Mouse (Mus musculus) adrenal gland, postnatal 14 days (tissue): ENCODE results near the gene Nmnat2. TPM values are rescaled to one million over a fixed set of nuclear protein-coding genes. Genes with fewer than 3 reads are reported as not detected.

ENCODE experiments used
- DNase-seq: peaks from one replicate; pipeline ENCODE4 v3.0.0; 2021; ENCODE audit warnings: mixed read lengths
- total RNA-seq: library from RNA; stranded (reverse); gene quantifications from 2 replicates; pipeline ENCODE4 v1.2.3, GENCODE M21; 2021

Nmnat2 gene
- total RNA-seq, 1 experiment from 2014 or later, result 0.96 TPM

DNA sequence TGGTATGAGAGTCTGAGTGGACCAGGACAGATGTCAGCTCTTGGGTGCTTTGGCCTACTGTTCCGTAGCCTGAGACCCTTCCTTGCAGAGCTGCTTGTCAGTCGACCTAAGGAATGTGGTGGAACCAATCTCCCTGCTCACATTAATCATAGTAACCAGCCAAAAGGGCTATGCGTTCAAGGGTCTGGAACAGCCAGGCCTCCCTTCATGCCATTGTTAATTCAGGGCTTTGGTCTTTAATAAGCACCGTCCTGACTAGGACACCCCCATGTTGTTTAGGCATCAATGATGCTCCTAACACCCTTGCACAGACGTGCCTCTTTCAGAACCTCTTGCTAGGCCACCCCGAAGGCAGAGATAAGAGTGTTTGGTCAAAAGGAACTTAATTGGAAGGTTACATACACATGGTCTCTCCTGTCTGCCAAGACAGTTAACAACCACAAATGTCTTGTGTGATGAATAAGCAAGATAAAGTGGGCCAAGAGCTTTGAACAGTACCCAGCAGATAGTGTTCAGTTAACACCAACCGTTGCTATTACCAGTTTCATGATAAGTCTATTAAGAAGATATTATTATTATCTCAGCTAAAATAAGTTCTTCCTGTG is 66.3 kb downstream of the Nmnat2 start:
- no peak for DNase-seq

DNA sequence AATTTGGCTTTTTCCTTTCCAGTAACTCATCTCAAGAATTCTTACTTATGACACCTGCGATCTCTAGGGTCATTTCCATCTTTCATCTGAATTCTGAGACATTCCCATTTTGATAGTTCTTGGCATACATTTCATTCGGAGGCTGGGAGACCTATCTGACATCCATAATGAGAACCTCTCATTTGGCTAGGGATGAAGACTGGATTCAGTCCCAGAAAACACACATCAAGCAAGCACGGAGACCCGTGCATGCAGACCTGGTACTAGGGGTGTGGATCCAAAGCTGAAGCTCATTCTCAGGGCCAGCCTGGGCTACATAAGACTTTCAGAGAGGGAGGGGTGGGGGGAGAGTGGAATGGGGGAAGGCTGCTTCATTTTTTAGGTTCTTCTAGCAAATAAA is 68.2 kb downstream of the Nmnat2 start:
- no peak for DNase-seq

DNA sequence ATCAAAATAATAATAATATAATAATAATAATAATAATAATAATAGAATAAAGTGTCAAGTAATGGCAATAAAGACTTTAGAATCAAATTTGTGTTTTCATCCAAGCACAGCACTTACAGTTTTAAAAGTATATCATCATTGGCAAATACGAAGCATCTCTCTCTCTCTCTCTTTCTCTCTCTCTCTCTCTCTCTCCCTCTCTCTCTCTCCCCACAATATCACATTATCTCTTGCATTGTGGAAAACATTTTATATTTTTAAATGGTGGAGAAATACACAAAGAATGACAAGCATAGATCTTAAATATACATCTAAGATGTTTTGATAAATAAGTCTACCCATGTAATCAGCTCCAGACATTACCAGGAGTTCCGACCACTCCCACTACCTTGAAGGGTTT is 69.1 kb downstream of the Nmnat2 start:
- no peak for DNase-seq

DNA sequence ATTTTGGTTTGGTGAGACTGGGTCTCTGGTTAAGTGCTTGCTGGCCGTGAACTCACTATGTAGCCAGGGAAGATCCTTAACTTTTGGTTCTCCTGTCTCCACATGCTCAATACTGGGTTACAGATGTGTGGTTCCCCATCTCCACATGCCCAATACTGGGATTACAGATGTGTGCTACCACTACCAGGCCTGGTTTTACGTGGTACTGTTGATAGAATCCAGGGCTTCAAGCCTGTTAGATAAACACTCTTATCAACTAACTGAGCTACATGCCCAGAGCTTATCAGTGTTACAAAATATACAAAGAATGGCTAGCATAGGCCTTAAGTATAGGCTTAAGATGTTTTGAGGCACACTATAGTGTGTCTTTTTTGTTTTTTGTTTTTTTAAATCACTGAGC is 69.7 kb downstream of the Nmnat2 start:
- DNase-seq, result no peak

DNA sequence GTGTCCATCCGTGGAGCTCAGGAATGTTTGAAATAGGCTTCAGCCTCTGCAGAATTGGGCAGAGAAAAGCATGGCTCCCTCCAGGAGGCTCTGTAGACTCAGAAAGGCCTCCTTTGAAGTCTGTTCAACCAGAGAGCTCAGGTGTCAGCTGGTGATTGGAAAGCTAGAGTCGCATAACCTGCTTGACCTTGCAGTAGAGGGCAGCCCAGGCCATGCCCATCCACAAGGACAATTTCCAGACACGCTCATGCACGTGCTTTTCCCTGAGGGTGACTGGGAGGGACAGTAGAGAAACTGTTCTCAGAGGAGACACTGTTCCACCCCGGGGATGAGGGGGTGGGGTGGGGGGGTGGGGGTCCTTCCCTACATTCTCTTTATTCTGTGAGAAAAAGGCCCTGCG is 76.6 kb downstream of the Nmnat2 start:
- DNase-seq, result no peak

DNA sequence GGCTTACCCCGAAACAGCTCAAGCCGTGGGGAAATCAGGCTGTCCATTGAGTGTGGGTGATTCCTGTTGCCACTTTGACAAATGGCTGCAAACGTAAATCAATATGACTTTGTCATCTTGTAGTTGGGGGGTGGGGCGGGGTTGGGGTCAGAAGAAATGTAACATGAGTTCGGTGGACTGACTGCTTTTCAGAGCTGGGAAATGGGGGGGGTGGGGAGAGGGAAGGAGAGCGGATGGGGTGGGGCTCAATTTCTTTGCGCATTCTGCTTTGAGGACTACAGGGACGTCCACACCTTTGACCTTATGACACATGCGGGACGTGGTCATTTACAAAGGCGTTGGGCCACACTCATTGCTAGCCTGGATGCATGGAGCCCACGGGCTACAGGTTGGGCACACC is 77.2 kb downstream of the Nmnat2 start:
- no peak for DNase-seq

DNA sequence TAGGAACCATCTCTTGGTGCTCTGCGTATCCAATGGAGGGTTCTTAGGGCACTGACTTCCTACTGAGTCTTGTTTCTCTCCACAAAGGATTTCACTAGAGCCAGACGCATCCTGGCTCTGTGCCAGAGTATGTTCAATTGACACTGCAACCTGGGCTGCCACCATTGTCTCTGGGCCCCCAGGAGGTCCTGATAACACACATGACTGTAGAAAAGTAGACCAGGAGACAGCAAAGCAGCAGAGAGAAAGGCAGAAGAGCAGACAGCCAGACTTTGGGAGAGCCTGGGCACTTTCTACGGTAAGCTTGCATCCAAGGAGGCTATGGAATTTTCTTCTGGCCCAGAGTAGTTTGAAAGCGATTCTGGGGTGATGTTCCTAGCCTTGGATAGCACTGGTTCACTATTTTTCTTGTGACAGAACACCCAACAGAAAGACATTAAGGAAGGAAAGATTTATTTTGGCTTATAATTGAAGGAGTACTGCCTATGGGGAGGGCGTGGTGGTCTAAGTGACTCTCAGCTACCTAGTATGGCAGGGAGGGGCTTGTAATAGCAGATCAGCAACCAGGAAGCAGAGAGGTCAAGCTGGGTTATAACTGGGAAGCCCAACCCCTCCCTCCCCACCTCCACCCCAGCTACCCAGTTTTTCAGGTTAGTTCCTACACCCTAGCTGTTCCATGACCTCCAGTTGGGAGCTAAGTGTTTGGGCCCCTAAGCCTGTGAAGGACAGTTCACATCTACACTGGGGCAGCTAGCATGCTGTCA is 78.5 kb downstream of the Nmnat2 start:
- no peak for DNase-seq

DNA sequence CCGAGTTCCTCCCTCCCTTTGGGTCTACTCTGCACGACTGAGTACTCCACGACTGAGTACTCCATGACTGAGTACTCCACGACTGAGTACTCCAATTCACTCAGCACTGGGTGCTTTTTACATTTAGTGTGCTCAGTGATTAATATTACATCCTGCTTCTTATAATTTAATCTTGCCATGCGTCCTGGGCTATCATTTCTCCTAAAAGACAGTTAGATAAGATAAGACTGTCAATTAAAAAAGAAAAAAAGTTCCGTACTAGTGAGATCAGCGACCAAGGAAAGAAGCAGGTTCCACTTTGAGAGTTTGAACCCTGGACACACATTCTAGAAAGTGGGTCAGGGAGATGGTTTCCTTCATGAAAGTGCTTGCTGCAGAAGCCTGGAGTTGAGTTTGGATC is 79.3 kb downstream of the Nmnat2 start:
- DNase-seq, result no peak

DNA sequence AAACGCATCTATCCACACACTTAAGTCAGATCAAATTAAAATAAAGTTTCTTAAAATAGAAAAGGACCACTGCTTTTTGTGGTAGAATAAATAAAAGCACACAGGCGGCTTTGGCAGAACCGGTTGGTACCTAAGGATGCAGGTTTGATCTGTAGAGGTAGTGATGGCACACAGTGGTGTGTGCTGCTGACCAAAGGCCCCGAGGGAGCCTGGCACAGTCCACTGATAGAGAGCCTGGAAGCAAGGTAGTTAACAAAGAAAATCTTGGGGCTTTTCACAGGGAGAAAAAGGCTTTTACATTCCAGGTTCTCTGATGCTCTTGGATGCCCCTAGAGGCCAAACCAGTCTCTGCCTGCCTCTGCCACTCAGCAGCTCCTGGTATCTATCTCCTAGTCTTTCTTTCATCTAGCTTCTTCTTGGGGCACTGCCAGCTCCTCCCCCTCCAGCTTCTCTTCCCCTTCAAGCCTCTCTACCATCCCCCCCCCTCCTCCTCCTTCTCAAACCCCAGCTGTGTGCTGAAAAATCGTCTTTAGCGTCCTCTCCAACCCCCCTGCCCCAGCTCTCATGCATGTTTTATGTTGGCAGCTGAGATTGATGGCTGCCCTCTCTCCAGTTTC is 80.6 kb downstream of the Nmnat2 start:
- peak; percentile 53 for DNase-seq

DNA sequence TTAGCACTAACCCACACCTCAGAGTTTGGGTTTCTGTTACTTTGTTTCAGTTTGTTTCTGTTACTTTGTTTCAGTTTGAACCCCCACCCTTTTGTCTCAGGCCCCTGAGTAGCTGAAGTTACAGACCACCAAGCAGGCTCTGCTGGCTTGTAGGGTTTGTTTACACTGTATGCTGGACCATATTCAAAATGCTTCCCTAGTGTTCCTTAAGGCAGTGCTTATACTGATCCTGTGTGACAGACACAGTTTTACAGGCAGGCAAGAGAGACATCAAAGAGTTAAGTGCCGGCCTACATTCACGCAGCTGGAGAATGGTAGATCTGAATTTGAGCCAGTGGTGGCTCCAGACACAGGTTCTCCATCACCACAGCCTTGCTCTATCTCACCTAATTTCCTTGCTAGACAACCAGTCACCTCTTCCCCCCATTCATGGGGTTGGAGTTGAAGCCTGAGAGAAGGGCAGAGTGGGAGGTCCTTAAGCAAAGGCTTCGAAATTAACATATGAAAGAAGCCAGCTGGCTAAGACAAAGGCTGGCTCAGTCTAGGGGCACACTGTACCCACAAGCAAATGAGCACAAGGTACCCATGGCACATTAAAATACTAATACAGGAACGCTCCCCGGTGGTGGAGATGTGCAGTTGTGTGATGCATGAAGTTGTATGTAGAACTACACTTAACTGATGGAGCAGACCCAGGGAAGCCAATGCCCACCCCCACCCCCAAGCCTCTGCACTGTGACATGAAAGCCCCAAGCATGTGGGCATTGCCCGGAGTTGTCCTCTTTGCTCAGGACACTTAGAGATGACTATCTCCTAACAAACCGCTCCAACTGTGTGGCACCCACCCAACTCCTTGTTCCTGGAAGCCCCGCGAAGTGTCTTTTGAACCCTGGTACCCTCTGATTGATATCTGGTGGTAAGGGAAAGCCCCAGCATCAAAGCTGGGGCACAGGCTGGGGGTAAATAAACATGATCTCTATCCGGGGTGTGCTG is 82.9 kb downstream of the Nmnat2 start:
- no peak for DNase-seq

DNA sequence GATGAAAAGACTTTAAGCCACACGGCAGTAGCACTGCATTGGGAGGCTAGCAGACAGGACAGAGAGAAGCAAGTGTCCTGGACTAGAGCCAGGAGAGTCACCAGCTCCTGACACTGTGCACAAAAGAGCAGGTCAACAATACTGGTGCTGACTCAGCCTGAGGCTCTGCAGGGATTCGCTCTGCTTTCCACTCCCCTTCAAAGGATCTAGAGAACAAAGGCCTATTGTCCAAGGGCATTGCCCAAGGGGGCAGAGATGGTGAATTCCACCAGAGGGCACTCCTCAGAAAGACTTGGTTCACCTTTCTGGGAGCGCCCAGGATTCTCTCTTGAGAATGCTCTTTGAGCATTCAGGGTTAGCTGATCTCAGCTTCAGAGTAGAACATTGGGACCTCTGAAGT is 85.3 kb downstream of the Nmnat2 start:
- peak; percentile 66 for DNase-seq

DNA sequence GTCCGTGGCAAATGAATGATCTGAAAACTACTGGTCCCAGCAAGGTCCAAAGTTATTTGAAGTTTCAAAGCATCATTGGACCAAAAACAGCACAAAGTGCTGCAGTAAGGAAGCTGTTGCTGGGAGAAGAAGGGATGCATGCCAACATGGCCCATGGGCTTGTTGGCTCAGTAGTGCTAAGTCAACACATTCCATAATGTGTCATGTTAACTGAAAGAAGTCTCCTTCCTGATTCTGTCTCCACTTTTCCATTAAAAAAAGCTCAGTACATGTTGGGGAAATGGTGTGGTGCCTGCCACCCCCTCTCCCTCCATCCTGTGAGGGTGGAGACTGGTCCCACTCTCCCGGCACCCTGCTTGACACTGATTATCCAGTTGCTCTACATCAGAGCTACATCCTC is 86.3 kb downstream of the Nmnat2 start:
- no peak for DNase-seq

DNA sequence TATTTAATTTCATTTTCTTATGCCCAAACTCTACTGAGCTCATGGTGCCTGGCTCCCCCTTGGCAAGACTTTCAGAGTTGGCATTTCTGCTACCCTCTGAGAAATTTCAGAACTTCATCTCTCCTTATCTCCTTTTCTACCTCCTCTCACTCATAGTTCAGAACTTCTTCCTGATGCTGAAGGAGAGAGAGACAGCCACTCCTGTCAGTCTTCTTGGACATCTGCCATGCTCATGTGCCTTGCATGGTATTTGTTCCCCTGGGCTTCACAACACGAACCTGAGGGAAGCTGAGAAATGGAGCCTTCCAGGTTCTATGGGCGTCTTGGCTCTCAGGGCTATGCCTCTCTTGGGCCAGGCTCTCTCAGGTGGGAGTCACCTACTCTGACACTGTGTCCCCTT is 87.5 kb downstream of the Nmnat2 start:
- DNase-seq, result no peak

DNA sequence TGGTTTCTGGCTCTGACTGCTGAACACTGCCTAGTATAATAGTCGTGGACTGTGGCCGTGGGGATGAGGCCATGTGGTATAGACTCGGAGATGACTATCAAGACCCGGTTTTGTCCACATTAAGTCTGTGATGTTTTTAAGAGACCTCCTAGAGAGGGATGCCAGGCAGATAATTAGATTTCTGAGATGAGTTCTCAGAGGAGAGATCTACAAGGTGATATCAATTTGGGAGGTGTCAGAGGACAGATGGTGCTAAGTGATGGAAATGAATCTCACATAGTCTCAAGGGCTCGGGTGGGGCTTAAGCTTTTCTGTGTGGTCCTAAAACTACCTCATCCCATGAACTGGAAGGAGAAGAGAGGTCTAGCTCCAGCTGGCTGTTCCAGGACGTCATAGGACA is 88.5 kb downstream of the Nmnat2 start:
- no peak for DNase-seq

DNA sequence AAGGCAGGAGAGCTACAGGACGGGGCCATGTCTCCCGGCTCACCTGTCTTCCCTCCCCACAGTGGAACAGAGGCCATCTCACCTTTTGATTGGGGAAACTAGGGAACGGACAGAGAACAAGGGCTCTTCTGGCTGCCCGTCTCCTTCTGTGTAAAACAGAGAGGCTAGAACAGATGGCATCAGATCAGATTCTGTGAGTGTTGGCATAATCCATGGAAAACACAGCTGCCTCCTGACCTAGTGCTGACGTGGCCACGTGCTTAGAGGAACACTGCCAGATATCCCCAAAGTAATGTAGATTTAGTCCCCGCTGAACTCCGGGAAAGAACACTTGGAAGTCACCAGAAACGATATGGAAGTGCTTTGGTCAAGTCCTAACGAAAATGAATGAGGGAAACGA is 90.6 kb downstream of the Nmnat2 start:
- no peak for DNase-seq

DNA sequence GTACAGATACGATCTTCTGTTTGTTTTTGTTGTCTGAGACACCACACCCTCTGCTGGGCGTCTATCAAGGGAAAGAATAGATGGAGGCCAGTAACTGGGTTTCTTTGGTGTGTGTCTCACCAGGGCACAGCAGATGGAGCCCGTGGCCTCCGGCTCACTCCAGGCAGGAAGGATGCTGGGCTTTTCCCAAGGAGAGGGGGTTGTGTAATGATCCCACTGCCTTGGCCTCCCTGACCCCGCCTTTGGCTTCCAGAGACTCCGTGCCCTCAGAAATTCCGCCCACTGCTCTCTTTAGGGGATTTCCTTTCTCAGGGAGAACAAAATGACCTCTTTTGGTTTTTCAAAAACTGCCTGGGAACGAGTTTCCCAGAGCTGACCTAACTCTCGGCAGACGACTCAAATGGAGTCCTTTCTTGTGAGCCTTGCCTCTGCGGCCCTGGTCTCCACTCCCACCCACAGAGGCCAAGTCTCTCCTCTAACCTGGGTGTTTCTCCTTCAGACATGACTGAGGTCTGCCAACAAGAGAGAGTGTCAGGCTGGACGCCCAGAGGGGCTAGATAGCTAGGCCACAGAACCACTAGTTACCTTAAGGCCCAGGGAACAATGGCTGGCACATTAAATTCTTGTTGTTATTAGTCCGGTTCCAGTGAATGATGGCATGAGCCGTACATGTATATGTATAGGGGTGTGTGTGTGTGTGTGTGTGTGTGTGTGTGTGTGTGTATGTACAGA is 93.5 kb downstream of the Nmnat2 start:
- DNase-seq, result peak; percentile 68

DNA sequence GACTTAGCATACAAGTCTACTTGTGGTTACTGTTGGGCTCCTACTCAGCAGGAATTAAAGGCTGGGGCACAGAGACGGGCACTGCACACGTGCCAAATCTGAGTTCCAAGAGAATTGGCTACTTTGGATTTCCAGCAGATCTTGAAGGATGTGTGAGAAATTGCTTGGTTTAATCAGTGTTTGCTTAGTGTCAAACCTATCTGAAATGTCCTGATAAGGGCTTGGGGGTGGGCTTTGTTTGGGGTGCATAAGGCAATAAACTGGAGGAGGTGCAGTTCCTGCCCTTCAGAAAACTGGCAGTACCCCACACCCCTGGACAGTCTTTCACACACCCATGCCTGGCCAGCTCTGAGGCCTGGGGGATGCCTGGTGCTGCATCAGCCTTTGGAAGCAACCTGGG is 94.7 kb downstream of the Nmnat2 start:
- DNase-seq, result no peak

DNA sequence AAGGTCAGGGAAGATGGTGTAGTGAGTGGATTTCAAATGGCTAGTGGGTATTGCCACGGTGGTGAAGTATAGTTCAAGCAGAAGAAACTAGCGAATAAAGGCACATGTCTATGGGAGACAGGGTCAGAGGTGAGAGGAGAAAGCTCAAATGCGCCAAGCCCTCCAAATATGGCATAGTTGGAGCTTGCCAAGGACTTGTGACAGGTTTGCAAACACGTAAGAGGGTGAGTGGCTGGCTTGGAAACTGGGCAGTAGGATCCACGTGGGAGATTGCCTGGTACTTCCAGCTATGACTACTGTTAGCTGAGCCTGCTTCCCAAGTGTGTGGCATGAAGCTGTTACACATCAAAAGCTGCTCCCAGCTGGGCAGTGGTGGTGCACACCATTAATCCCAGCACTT is 96.7 kb downstream of the Nmnat2 start:
- DNase-seq, result peak; percentile 27

DNA sequence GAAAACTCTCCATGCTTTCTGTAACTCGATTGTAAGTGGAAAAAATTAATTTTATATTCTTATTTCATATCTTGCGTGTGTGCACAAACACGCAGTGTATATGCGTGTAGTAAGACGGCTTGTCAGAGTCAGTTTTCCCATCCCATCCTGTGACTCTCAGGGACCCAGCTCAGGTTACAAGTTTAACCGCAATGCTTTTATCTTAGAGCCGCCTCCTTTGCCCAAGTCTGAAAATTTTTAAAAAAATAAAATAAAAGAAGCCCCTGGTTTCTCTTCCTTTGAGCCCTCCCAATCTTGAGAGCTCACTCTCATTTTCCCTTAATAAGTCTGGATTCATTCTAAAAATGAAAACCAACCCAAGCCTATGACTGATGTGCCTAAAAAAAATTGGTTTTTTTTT is 98.8 kb downstream of the Nmnat2 start:
- no peak for DNase-seq

DNA sequence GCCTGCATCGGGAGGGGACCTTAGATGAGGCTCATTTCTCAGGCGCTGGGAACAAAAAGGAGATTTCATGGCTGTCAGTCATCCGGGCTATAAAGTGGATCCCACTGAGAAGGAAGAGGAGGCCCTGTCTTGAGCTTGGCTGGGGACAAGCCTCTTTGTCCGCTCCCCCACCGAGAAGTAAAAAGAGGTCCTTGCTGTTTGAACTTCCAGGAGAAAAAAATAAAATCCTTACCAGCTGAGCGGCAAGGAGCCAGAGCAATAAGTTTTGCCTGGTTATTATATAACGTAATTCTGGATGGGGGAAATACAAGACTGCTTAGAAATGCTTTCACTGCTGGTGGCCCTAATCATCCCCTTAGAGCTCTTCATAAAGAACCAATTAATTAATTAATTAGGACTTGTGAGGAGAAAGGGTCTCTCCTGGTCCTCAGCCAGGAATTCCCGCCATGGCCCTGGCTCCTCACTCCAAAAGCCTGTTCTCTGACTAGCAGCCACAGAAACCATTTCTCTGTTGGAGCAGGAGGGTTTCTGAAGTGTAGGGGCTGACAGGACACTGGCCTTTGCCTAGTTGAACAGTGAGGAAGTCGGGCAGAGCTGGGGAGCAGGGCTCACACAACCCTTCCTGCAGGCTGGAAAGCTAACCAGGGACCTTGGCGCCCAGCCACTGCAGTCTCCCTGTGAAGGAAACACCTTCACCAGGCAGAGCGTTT is 99.5 kb downstream of the Nmnat2 start:
- peak; percentile 23 for DNase-seq

DNA sequence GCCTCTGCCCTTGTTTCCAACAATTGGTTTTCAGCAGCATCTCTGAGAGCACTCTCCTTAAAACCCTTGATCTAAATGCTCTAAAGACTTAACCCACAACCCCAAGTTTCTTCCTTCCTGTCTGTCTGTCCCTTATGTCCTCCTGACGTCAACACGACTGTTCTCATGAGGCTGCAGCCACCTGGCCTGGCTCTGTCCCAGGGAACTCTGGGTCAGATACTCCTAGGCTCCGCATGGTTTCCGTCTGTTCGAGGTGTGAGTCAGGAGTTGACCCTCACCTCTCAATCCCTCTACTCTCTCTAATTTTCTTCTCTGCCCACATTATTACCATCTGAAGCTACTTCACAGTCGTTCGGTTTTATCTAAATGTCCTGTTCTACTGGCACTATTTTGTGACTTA is 103.5 kb downstream of the Nmnat2 start:
- DNase-seq, result no peak
